Mouse (Mus musculus) kidney, embryonic 15.5 days (tissue): ENCODE results near the gene Car6. TPM values are rescaled to one million over a fixed set of nuclear protein-coding genes. Genes with fewer than 3 reads are reported as not detected.
A peak's percentile ranks its signal among the peaks of the same experiment; 100 is the strongest.

Experiments used
- ATAC-seq: fragments of 200-750 bp; cut with Nextera tagmentation; replicated peaks from 2 replicates; pipeline ENCODE4 v1.8.0; 2017; ENCODE audit warnings: moderate TSS enrichment; ENCODE audit not compliant: low FRiP score
- H3K27ac ChIP-seq: fragments of 300-500 bp; sonication (generic); 2 replicates; pipeline ENCODE4 v1.5.1; 2015; ENCODE audit warnings: mild to moderate bottlenecking, inconsistent platforms
- H3K27me3 ChIP-seq: fragments of 300-500 bp; sonication (generic); 2 replicates; pipeline ENCODE4 v1.6.1; 2015; ENCODE audit warnings: inconsistent platforms
- H3K36me3 ChIP-seq: fragments of 300-500 bp; sonication (generic); 2 replicates; pipeline ENCODE4 v1.6.1; 2015; ENCODE audit warnings: inconsistent platforms
- H3K4me1 ChIP-seq: fragments of 300-500 bp; sonication (generic); 2 replicates; pipeline ENCODE4 v1.6.1; 2015; ENCODE audit warnings: inconsistent platforms
- H3K4me2 ChIP-seq: fragments of 300-500 bp; sonication (generic); 2 replicates; pipeline ENCODE4 v1.6.1; 2015; ENCODE audit warnings: moderate library complexity, mild to moderate bottlenecking, inconsistent platforms
- H3K4me3 ChIP-seq: fragments of 300-500 bp; sonication (generic); replicated peaks from 2 replicates; pipeline ENCODE4 v1.5.1; 2015; ENCODE audit warnings: mild to moderate bottlenecking, inconsistent platforms
- H3K9ac ChIP-seq: fragments of 300-500 bp; sonication (generic); 2 replicates; pipeline ENCODE4 v1.6.1; 2015; ENCODE audit warnings: mild to moderate bottlenecking, inconsistent platforms
- H3K9me3 ChIP-seq: fragments of 300-500 bp; sonication (generic); replicated peaks from 2 replicates; pipeline ENCODE4 v1.6.1; 2016; ENCODE audit warnings: inconsistent platforms
- WGBS: fragments of 180-500 bp; shearing (Covaris S2); methylation state at CpG from one replicate; pipeline ENCODE4 v1.1.7; 2015; ENCODE audit warnings: mixed read lengths; 5-methylcytosine and 5-hydroxymethylcytosine counted together
- polyA plus RNA-seq: library from polyadenylated mRNA; unstranded; fragments of >200 nt; fragmentation: Nextera tagmentation; extraction: Ambion mirVana; gene quantifications from 2 replicates; pipeline ENCODE4 v1.2.1, GENCODE M21; 2015

Car6 gene
- polyA plus RNA-seq, 1 experiment from 2014 or later, result not detected

DNA sequence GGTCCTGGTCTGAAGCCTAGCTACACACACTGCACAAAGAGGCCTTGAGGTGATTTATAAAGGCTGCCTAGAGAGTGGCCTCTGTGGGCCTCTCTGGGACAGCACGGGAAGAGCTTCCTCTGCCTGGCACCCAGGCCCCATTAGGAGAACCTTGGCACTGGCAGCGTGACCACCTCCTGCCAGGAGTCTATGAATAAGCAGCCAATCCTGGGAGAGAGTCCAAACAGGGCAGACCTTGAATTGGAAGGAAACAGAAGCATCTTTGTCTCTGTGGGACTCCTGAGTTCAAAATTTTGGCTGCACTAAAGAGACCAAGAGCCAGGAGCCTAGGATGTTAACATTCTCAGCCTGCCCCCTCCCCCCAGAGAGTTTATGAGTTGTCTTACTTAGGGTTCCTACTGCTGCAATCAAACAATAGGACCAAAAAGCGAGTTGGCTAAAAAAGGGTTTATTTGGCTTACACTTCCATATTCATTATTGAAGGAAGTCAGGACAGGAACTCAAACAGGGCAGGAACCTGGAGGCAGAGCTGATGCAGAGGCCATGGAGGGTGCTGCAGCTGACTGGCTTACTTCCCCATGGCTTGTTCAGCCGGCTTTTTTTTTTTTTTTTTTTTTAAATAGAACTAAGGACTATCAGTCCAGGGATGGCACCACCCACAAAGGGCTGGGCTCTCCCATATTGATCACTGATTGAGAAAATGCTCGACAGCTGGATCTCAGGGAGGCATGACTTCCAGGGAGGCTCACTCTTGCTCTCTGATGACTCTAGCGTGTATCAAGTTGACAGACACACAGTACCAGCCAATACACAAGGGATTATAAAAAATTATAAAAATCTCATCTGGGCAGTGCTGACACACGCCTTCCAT lies 25.9 kb upstream of the Car6 start:
- 0 out of 2 replicates have a peak overlapping the region, but pooled peaks have one; percentile 25 for H3K27ac ChIP-seq
- no peak overlapping the region for H3K4me2 ChIP-seq
- no peaks in the 10 kb centered on the region for H3K9me3 ChIP-seq
- H3K27me3 ChIP-seq, result no peaks in the 10 kb centered on the region
- H3K4me3 ChIP-seq, result no peak overlapping the region
- no peaks in the 10 kb centered on the region for H3K36me3 ChIP-seq
- H3K9ac ChIP-seq, result no peak overlapping the region
- ATAC-seq, result no peak
- peaks cover 32% of the 10 kb centered on the region for H3K4me1 ChIP-seq
- 62% methylated on average over 7 of the region's 7 CpGs for WGBS

DNA sequence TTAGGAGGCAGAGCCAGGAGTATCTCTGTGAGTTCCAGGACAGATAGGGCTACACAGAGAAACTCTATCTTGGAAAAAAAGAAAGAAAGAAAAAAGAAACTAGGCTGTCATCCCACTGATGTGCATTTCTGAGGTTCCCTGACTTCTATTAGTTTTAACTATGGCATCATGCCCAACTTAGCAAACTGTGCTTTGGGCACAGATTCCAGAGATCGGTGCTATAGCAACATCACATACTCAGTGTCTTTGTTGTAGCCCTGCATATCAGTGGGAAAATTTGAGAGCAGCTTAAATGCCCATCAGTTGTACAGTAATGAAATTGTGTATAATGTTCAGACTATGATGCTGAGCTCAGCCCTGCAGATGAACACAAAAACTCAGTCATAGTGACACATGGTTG lies 24.6 kb upstream of the Car6 start:
- Histone ChIP-seq H3K4me3 (no peak overlapping the region), H3K27me3 (no peaks in the 10 kb centered on the region), H3K4me2 (no peak overlapping the region), H3K27ac (no peak overlapping the region), H3K4me1 (peaks cover 25% of the 10 kb centered on the region), H3K9me3 (no peaks in the 10 kb centered on the region), H3K9ac (no peak overlapping the region), H3K36me3 (no peaks in the 10 kb centered on the region)
- WGBS, result 87% methylated on average over 1 of the region's 1 CpGs
- ATAC-seq, result no peak

DNA sequence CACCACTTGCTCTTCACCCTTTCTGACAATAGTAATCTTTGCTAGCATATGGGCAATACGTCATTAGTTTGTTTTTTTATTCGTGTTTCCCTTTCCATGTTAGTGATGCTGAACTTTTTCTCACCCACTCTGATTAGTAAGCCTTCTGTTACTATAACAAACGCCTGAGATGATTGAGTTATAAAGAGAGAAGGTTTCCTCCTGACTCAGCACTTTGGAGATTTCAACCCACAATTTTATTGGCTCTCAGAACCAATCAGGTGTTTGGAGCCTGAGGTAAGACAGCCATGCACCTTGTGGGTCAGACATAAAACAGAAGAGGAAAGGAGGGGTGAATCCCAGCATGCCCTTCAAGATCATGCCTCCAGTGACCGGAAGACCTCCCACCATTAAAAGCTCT lies 22.7 kb upstream of the Car6 start:
- H3K4me2 ChIP-seq, result no peak overlapping the region
- 85% methylated on average over 4 of the region's 4 CpGs for WGBS
- H3K4me3 ChIP-seq, result no peak overlapping the region
- no peaks in the 10 kb centered on the region for H3K36me3 ChIP-seq
- no peaks in the 10 kb centered on the region for H3K27me3 ChIP-seq
- no peak for ATAC-seq
- peaks cover 16% of the 10 kb centered on the region for H3K4me1 ChIP-seq
- H3K9ac ChIP-seq, result no peak overlapping the region
- H3K27ac ChIP-seq, result no peak overlapping the region
- H3K9me3 ChIP-seq, result no peaks in the 10 kb centered on the region

DNA sequence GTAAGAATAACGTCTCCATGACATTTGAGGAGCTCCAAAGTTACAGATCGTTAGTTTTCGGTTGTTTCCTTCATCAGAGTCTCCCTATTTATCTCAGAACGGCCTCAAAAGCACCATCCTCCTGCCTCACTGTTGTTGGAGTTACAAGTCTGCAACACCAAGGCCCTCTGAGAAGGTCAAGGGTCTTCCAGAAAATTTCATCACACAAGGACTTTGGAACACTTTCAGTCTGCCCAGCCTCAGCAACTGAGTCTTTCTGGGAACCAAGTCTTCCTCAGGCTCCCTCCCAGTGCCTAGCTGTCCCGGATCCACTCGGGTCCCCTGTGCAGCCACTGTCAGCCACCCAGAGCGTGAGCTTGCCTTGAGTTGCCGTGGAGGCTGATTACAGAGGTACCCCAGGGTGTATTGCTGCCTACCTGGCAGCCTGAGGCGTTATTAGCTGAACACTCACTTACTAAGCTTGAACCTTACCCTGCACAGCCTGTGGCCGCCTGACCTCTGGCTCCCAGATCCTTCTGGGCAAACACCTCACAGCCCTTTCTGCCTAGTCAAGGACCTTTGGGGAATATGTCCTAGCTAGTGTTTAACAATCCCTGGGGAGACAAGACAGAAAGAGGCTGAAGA lies 20.0 kb upstream of the Car6 start:
- Histone ChIP-seq H3K4me2 (peak overlapping the region; percentile 56), H3K4me3 (peak overlapping the region; percentile 24), H3K36me3 (no peaks in the 10 kb centered on the region), H3K27me3 (no peaks in the 10 kb centered on the region), H3K9ac (no peak overlapping the region), H3K4me1 (peaks cover 12% of the 10 kb centered on the region), H3K9me3 (no peaks in the 10 kb centered on the region), H3K27ac (no peak overlapping the region)
- no peak for ATAC-seq
- WGBS, result 44% methylated on average over 10 of the region's 10 CpGs

DNA sequence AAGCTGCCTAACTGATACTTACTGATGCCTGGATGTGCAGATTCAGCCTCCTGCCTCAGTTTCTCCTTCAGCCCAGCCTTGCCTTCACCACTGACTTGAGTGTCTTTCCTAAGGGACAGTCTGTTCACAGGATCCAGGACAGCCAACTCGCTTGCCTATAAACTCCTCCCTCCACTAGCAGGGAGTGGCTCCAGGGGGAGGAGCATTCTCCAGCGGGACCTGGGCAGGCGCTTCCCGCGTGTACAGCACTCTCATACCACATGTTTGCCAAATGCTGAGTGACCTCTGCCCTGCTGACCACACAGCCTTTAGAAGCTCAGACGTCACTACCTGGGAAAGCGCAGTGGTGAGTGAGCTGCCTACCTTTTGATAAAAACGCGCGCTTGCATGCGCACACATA lies 19.5 kb upstream of the Car6 start:
- Histone ChIP-seq H3K4me2 (peak overlapping the region; percentile 56), H3K9ac (no peak overlapping the region), H3K27me3 (no peaks in the 10 kb centered on the region), H3K4me3 (peak overlapping the region; percentile 24), H3K9me3 (no peaks in the 10 kb centered on the region), H3K27ac (no peak overlapping the region), H3K36me3 (no peaks in the 10 kb centered on the region), H3K4me1 (peaks cover 12% of the 10 kb centered on the region)
- 22% methylated on average over 11 of the region's 11 CpGs for WGBS
- peak; percentile 78 for ATAC-seq

DNA sequence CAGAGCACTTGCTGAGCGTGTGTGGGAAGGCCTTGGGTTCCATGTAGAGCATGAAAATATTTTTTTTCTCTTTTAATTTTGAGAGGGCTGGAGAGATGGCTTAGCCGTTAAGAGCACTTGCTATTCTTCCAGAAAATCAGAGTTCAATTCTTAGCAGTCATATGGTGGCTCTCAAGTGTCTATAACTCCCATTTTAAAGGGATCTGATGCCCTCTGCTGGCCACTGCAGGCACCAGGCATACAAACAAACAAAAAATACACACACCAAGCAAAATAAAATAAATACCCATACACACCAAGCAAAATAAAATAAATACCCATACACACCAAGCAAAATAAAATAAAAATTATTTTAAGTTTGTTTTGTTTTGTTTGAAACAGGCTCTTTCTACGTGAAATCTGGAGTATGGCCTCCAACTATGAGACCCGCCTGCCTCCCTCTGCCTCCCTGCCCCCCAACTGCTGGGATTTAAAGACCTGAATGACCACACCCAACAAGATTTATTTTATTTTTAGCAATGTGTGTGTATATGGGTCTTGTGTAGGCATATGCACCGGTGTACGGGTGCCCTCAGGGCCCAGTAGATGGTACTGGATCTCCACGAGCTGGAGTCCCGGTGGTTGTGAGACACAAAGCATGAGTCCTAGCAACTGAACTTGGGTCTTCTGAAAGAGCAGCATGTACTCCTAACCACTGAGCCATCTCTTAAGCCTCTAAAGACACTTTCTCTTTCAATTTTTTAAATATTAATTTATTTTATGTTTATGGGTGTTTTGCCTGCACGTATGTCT lies 18.6 kb upstream of the Car6 start:
- Histone ChIP-seq H3K27ac (no peak overlapping the region), H3K9ac (no peak overlapping the region), H3K9me3 (no peaks in the 10 kb centered on the region), H3K27me3 (no peaks in the 10 kb centered on the region), H3K4me1 (peaks cover 12% of the 10 kb centered on the region), H3K36me3 (no peaks in the 10 kb centered on the region), H3K4me2 (no peak overlapping the region), H3K4me3 (no peak overlapping the region)
- 75% methylated on average over 9 of the region's 9 CpGs for WGBS
- no peak; the same call in 1 of the 2 replicates for ATAC-seq

DNA sequence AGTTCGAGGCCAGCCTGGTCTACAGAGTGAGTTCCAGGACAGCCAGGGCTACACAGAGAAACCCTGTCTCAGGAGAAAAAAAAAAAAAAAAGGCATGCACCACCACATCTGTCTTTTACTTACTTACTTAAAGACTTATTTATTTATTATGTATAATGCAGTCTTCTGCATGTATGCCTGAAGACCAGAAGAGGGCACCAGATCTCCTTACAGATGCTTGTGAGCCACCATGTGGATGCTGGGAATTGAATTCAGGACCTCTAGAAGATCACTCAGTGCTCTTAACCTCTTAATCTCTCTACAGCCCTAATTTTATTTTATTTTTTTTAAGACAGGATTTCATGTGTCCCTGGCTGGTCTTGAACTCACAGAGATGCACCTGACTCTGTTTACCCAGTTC lies 16.8 kb upstream of the Car6 start:
- H3K9me3 ChIP-seq, result no peaks in the 10 kb centered on the region
- no peak overlapping the region for H3K9ac ChIP-seq
- H3K36me3 ChIP-seq, result no peaks in the 10 kb centered on the region
- WGBS, result 93% methylated on average over 1 of the region's 1 CpGs
- H3K4me3 ChIP-seq, result no peak overlapping the region
- no peaks in the 10 kb centered on the region for H3K27me3 ChIP-seq
- H3K27ac ChIP-seq, result no peak overlapping the region
- no peak overlapping the region for H3K4me2 ChIP-seq
- ATAC-seq, result no peak
- H3K4me1 ChIP-seq, result peaks cover 18% of the 10 kb centered on the region

DNA sequence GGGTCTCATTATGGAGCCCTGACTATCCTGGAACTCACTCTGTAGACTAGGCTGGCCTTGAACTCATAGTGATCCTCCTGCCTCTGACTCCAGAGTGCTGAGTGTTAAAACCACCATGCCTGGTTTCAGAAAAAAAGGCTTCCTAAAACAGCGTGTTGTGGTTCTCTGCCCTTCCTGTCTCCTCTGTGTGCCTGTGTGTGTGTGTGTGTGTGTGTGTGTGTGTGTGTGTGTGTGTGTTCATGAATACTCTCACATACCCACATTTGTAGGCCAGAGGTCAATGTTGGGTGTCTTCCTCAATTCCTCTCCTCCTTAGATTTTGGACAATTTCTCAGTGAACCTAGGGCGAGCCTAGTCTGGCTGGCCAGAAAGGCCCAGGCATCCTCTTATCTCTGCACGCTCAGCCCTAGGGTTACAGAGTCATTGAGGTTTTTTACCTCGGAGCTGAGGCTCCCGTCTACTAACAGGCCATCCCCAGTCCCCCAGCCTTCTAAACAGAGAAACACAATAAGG lies 16.0 kb upstream of the Car6 start:
- ATAC-seq, result no peak
- no peaks in the 10 kb centered on the region for H3K9me3 ChIP-seq
- WGBS, result 80% methylated on average over 5 of the region's 5 CpGs
- no peak overlapping the region for H3K9ac ChIP-seq
- H3K4me2 ChIP-seq, result no peak overlapping the region
- H3K4me1 ChIP-seq, result peaks cover 20% of the 10 kb centered on the region
- no peaks in the 10 kb centered on the region for H3K27me3 ChIP-seq
- no peaks in the 10 kb centered on the region for H3K36me3 ChIP-seq
- no peak overlapping the region for H3K4me3 ChIP-seq
- H3K27ac ChIP-seq, result no peak overlapping the region

DNA sequence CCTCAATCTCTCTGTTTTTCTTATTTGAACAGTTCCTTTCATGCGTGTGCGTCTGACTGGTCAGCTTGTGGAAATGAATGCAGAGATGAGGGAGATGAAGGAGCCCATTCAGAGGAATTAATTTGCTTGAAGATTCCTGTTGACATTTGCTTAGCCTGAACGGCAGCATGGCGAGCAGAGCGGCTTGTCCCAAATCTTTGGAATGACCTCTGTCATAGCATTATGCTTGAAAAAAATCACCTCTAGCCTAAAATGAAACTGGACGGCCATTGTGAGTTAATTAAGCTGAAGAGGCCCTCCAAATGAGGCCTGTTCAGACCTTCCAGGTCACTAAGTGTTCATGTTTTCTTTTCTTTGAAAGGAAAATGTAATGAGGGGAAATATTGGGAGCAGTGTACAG lies 15.3 kb upstream of the Car6 start:
- 76% methylated on average over 6 of the region's 6 CpGs for WGBS
- ATAC-seq, result no peak

DNA sequence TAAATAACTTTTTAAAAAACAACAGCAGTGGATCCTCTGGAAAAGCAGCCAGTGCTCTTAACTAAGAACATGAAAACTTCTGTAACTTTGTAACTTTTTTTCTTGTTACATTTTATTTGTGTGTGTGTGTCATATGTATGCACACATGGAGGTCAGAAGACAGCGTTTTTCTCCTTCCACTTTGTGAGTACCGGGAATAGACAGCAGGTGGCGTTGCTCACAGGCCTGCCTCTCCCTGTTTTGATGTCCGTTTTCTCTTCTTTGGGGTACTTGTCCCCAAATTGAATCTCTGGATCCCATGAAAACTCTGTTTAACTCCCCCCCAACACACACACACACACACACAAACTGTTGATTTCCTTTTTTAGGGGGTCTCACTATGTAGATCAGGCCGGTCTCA lies 12.8 kb upstream of the Car6 start:
- Histone ChIP-seq H3K27ac (no peak overlapping the region), H3K36me3 (no peaks in the 10 kb centered on the region), H3K27me3 (no peaks in the 10 kb centered on the region), H3K4me1 (peaks cover 9% of the 10 kb centered on the region), H3K9ac (no peak overlapping the region), H3K4me2 (no peak overlapping the region), H3K4me3 (no peak overlapping the region), H3K9me3 (no peaks in the 10 kb centered on the region)
- ATAC-seq, result no peak
- WGBS, result 38% methylated on average over 5 of the region's 5 CpGs

More for the DNA sequence above, 15.3 kb upstream of the Car6 start:
- H3K36me3 ChIP-seq, result no peaks in the 10 kb centered on the region
- H3K4me3 ChIP-seq, result no peak overlapping the region
- H3K27me3 ChIP-seq, result no peaks in the 10 kb centered on the region
- H3K9ac ChIP-seq, result no peak overlapping the region
- H3K9me3 ChIP-seq, result no peaks in the 10 kb centered on the region
- peaks cover 20% of the 10 kb centered on the region for H3K4me1 ChIP-seq
- no peak overlapping the region for H3K27ac ChIP-seq
- no peak overlapping the region for H3K4me2 ChIP-seq

DNA sequence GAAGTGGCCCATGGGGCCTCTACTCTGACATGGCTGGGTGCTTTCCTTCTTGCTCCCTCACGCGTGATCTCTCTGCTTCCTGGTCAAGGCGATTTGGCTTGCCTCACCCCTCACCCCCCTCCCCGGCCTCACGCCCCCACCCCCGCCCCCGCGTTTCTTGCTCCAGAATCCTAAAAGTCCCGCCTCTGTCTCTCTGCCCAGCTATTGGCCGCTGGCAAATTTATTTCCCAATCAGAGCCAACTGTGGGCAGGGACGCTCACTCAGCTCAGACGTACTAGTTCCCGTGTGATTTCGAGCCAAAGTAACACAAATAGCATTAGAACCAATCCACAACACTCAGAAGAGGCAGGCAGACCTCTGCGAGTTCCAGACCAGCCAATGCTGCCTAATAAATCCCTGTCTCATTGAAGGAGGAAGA lies 11.4 kb upstream of the Car6 start:
- peaks cover 9% of the 10 kb centered on the region for H3K4me1 ChIP-seq
- peak overlapping the region; percentile 37; the same call in 1 of the 2 replicates for H3K9ac ChIP-seq
- H3K27ac ChIP-seq, result peak overlapping the region; percentile 78
- H3K27me3 ChIP-seq, result no peaks in the 10 kb centered on the region
- ATAC-seq, result peak; percentile 84
- no peaks in the 10 kb centered on the region for H3K36me3 ChIP-seq
- peak overlapping the region; percentile 67 for H3K4me2 ChIP-seq
- under 1% methylated on average over 15 of the region's 15 CpGs for WGBS
- no peaks in the 10 kb centered on the region for H3K9me3 ChIP-seq
- peak overlapping the region; percentile 38 for H3K4me3 ChIP-seq
